ENCODE assay signal across 17 mouse cellular contexts in the genomic region with DNA sequence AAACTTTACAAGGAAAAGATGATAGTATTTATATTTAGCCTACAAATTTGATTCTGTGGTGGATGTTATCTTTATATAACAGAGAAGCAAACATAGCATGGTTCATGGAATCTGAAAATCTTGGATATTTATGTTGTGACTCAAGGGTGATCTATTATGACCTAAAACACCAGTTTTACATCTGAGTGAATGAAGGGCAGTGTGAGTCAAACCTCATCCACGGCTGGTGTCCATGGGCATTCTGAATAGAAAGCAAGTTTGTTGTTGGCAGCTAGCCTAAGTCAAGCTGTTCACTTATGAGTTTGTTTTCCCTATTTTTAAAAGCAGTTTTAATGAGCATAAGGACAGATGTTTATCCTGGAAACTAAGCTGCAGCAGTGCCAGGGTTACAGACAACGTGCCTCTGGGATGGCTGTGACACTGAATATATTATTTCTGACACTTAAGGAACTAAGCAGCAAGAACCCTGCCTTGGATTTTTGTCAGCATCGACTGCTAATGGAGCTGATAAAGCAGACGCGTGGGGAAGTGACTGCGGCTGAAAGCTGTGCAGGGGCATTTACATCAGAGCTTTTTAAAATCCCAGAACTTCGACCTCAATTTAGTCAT.
DNase-seq lines count a peak whose midpoint lies in the region; ATAC-seq and TF ChIP-seq lines count a peak whose summit lies in the region.
"Had no signal": no experiment of that assay in that cellular context is flagged by ENCODE, and none has a peak within 500 bp of the region (broad histone marks: within the 10 kb centered on the region; RNA-seq: fewer than 3 reads in every experiment).

No protein-coding gene starts in this region.

- TF ChIP-seq CTCF in kidney, postnatal 0 days (IDR thresholded peaks at IDR 0.05; ENCODE audit: low read depth): no peak

- H3K27me3 ChIP-seq in kidney, postnatal 0 days (ENCODE audit: insufficient read depth, low read length): no peaks in the 10 kb centered on the region
- H3K27me3 ChIP-seq in midbrain, embryonic 14.5 days (ENCODE audit: control insufficient read depth, insufficient read depth, low read length): no peaks in the 10 kb centered on the region
- H3K27me3 ChIP-seq in midbrain, embryonic 10.5 days (ENCODE audit: low read depth, poor library complexity, severe bottlenecking): no peaks in the 10 kb centered on the region
- H3K27me3 ChIP-seq in midbrain, embryonic 16.5 days (ENCODE audit: control insufficient read depth, insufficient read depth, low read depth, low read length): no peaks in the 10 kb centered on the region
- H3K27me3 ChIP-seq in intestine, embryonic 16.5 days (replicated peaks; ENCODE audit: control insufficient read depth, insufficient read depth, low read length): no peaks in the 10 kb centered on the region
- H3K27me3 ChIP-seq: limb, embryonic 12.5 days; neural tube, embryonic 15.5 days had no signal

- no peak overlapping the region for H3K4me2 ChIP-seq in kidney, postnatal 0 days (ENCODE audit: low read length)
- H3K4me2 ChIP-seq in midbrain, embryonic 14.5 days (ENCODE audit: low read length): no peak overlapping the region
- H3K4me2 ChIP-seq in midbrain, embryonic 16.5 days (ENCODE audit: low read length): 0 out of 2 replicates have a peak overlapping the region, but pooled peaks have one; percentile 16
- no peak overlapping the region for H3K4me2 ChIP-seq in intestine, embryonic 16.5 days (ENCODE audit: low read depth, low read length)
- H3K4me2 ChIP-seq: limb, embryonic 12.5 days; neural tube, embryonic 15.5 days had no signal

- H3K27ac ChIP-seq in kidney, postnatal 0 days: no peak overlapping the region
- no peak overlapping the region for H3K27ac ChIP-seq in midbrain, embryonic 14.5 days (replicated peaks; ENCODE audit: low read depth, low read length)
- no peak overlapping the region for H3K27ac ChIP-seq in midbrain, embryonic 10.5 days (replicated peaks)
- no peak overlapping the region; the same call in 1 of the 2 replicates for H3K27ac ChIP-seq in midbrain, embryonic 16.5 days (ENCODE audit: low read length)
- H3K27ac ChIP-seq in intestine, embryonic 16.5 days (ENCODE audit: low read length): no peak overlapping the region
- H3K27ac ChIP-seq: limb, embryonic 12.5 days; macrophage; neural tube, embryonic 15.5 days had no signal

- no peaks in the 10 kb centered on the region for H3K36me3 ChIP-seq in kidney, postnatal 0 days (ENCODE audit: insufficient read depth, low read length)
- no peaks in the 10 kb centered on the region for H3K36me3 ChIP-seq in midbrain, embryonic 14.5 days (ENCODE audit: control insufficient read depth, insufficient read depth, low read length)
- H3K36me3 ChIP-seq in midbrain, embryonic 10.5 days: no peaks in the 10 kb centered on the region
- no peaks in the 10 kb centered on the region for H3K36me3 ChIP-seq in midbrain, embryonic 16.5 days (ENCODE audit: control insufficient read depth, insufficient read depth, low read length)
- no peaks in the 10 kb centered on the region for H3K36me3 ChIP-seq in intestine, embryonic 16.5 days (ENCODE audit: control insufficient read depth, insufficient read depth, low read length)
- H3K36me3 ChIP-seq: limb, embryonic 12.5 days; neural tube, embryonic 15.5 days had no signal

- no peak for ATAC-seq in kidney, postnatal 0 days (replicated peaks; ENCODE audit: low FRiP score, low read depth)
- peak; percentile 31; the same call in 1 of the 2 replicates for ATAC-seq in midbrain, embryonic 14.5 days (ENCODE audit: low FRiP score, low TSS enrichment)
- peak; percentile 76 for ATAC-seq in midbrain, embryonic 16.5 days
- no peak for ATAC-seq in intestine, embryonic 16.5 days
- ATAC-seq: liver, postnatal 0 days had no signal

- DNase-seq in adrenal gland, postnatal 14 days: peak; percentile 12
- no peak for DNase-seq in adrenal gland, adult 8-10 months
- peak; percentile 33 for DNase-seq in kidney, postnatal 0 days (ENCODE audit: low spot score)
- DNase-seq in kidney, adult 8-10 months: no peak
- DNase-seq in midbrain, embryonic 14.5 days: peak; percentile 51
- no peak for DNase-seq in midbrain, embryonic 10.5 days (ENCODE audit: low spot score)
- DNase-seq: cerebellum, adult 8-10 months; heart, adult 18-20 months; kidney, adult 18-20 months; liver, postnatal 0 days; right cerebral cortex, postnatal 14 days; thymus, adult 18-20 months had no signal

- no peaks in the 10 kb centered on the region for H3K4me1 ChIP-seq in kidney, postnatal 0 days (replicated peaks; ENCODE audit: insufficient read depth, low read length)
- H3K4me1 ChIP-seq in midbrain, embryonic 14.5 days (ENCODE audit: control insufficient read depth, insufficient read depth, low read length): peaks cover 6% of the 10 kb centered on the region; the same call in 1 of the 2 replicates
- H3K4me1 ChIP-seq in midbrain, embryonic 10.5 days: no peaks in the 10 kb centered on the region
- peaks cover 4% of the 10 kb centered on the region; the same call in 1 of the 2 replicates for H3K4me1 ChIP-seq in midbrain, embryonic 16.5 days (ENCODE audit: control insufficient read depth, insufficient read depth, low read length)
- no peaks in the 10 kb centered on the region for H3K4me1 ChIP-seq in intestine, embryonic 16.5 days (ENCODE audit: control insufficient read depth, insufficient read depth, low read length)
- H3K4me1 ChIP-seq: limb, embryonic 12.5 days had no signal

- 49% methylated on average over 7 of the region's 7 CpGs for WGBS in kidney, postnatal 0 days
- 44% methylated on average over 7 of the region's 7 CpGs for WGBS in midbrain, embryonic 14.5 days
- 79% methylated on average over 7 of the region's 7 CpGs for WGBS in midbrain, embryonic 10.5 days
- WGBS in midbrain, embryonic 16.5 days: 38% methylated on average over 7 of the region's 7 CpGs
- WGBS in intestine, embryonic 16.5 days: 55% methylated on average over 7 of the region's 7 CpGs

- no peak overlapping the region for H3K9ac ChIP-seq in kidney, postnatal 0 days (ENCODE audit: low read depth, low read length)
- no peak overlapping the region for H3K9ac ChIP-seq in midbrain, embryonic 14.5 days (replicated peaks; ENCODE audit: low read length)
- no peak overlapping the region for H3K9ac ChIP-seq in midbrain, embryonic 16.5 days (ENCODE audit: low read depth, low read length)
- no peak overlapping the region for H3K9ac ChIP-seq in intestine, embryonic 16.5 days (ENCODE audit: low read depth, low read length)
- H3K9ac ChIP-seq: limb, embryonic 12.5 days; liver, postnatal 0 days; neural tube, embryonic 15.5 days had no signal

- H3K4me3 ChIP-seq in kidney, postnatal 0 days (replicated peaks; ENCODE audit: low read depth, low read length): no peak overlapping the region
- H3K4me3 ChIP-seq in midbrain, embryonic 14.5 days (replicated peaks; ENCODE audit: low read depth, low read length): no peak overlapping the region
- no peak overlapping the region for H3K4me3 ChIP-seq in midbrain, embryonic 10.5 days
- no peak overlapping the region for H3K4me3 ChIP-seq in midbrain, embryonic 16.5 days (ENCODE audit: low read depth, low read length)
- H3K4me3 ChIP-seq in intestine, embryonic 16.5 days (ENCODE audit: low read length): no peak overlapping the region
- H3K4me3 ChIP-seq: limb, embryonic 12.5 days; neural tube, embryonic 15.5 days had no signal

- H3K9me3 ChIP-seq in kidney, postnatal 0 days (replicated peaks; ENCODE audit: low read length): no peaks in the 10 kb centered on the region
- no peaks in the 10 kb centered on the region for H3K9me3 ChIP-seq in midbrain, embryonic 14.5 days (ENCODE audit: control insufficient read depth, low read length)
- no peaks in the 10 kb centered on the region for H3K9me3 ChIP-seq in midbrain, embryonic 10.5 days (replicated peaks)
- H3K9me3 ChIP-seq in midbrain, embryonic 16.5 days (replicated peaks; ENCODE audit: control insufficient read depth, low read length, poor library complexity, severe bottlenecking): no peaks in the 10 kb centered on the region
- no peaks in the 10 kb centered on the region for H3K9me3 ChIP-seq in intestine, embryonic 16.5 days (ENCODE audit: control insufficient read depth, low read length)
- H3K9me3 ChIP-seq: limb, embryonic 12.5 days; neural tube, embryonic 15.5 days had no signal

Comparison
In these comparisons a context has a peak if more than half of its experiments do, and no peak if none do; other contexts are left out.
1. DNase-seq: peak in adrenal gland, postnatal 14 days (single experiment), kidney, postnatal 0 days (single experiment) and midbrain, embryonic 14.5 days (single experiment); none in adrenal gland, adult 8-10 months (single experiment), kidney, adult 8-10 months (0 of 2) and midbrain, embryonic 10.5 days (single experiment).
2. ATAC-seq: peak in midbrain, embryonic 14.5 days (single experiment) and midbrain, embryonic 16.5 days (single experiment); none in kidney, postnatal 0 days (single experiment) and intestine, embryonic 16.5 days (single experiment).